Mouse (Mus musculus): ENCODE results near the gene Clock.

The Clock gene

DNA sequence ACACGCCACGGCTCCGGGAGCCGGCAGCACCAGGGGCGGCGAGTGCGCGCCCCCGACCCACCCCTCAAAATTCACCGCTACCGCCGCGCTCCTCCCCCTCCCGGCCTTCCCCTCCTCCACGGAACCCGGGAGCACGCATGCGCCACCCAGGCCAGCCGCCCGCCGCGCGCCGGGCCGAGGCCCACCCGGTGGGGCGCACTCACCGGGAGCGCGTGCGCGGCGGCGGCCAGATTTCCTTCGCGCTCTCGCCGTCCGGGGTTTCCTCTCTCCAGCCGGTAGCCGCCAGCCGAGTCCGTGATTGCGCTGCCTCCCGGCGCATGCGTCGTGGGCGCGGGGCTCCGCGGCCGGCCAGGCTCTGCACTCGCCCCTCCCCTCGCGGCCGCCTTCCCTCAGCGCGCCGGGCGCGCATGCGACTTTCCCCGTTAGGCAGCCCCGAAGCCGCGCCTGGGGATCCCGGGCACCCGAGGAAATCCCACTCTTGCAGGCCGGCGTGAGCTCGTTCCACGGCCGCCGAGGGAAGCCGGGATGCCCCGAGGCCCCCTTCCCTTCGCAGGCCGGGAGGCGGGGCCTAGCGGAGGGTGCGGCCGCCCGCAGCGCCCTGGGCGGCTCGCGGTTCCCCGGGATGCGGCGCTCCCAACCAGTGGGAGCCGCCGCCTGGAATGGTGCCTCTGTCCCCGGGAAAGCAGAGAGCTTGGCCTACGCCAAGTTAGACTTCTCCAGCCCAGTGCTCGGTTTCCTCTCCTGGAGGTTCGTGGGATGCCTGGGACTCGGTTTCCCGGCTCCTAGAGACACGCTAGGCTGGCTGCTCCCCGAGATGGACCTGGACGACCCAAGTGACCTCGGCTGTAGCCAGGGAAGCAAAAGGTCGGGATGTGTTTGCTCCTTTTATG, at the start of gene Clock:
Gene Clock, minus strand, starts transcription at position 341 of the 890 bp plus-strand sequence.
- peak; percentile 90 for DNase-seq

DNA sequence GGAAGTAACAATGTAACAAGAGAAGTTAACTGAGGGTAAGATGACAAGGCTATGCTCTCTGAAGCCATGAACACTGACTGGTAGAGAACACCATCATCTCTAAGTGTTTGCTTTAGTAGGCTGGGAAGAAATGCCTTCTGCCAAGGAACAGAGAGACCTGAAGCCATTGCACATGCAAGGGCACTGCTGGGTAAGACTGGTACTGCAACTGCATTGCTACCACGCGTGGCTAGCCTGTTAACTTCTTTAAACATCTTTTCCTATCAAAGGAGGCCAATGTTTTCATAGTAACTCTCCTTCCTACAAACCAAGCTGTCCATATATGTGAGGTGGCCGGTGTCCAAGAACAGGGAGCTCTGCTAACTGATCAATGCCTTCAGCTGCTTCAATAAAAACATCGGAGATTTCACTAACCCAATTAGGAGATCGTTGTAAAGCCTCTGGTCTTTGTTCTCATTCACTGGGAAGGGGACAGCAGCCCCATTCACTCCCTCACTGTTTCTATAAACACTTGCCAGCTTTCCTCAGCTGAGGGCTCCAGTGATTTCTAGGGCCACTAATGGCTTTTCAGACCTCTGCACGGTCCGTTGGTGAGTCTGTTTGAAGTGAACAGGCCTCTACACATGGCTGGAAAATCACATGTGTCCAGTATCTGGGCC, 47.5 kb upstream of the Clock start:
- no peak for DNase-seq

DNA sequence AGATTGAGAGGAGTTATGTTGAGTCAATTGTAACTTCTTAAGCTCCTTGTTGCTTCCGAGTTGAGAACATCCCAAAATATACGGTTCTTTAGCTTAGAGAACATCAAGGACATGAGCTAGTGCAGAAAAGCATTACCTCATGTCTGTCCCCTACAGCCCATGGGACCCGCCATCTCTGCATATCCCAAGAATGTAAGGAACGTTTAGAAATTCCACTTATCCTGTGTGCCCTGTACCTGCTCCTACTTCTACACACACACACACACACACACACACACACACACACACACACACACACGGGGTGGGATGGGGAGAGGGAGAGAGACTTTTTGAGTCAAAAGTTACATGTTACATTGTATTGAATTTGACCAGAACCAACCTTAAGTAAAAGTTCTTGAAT, 46.9 kb upstream of the Clock start:
- DNase-seq: no peak

DNA sequence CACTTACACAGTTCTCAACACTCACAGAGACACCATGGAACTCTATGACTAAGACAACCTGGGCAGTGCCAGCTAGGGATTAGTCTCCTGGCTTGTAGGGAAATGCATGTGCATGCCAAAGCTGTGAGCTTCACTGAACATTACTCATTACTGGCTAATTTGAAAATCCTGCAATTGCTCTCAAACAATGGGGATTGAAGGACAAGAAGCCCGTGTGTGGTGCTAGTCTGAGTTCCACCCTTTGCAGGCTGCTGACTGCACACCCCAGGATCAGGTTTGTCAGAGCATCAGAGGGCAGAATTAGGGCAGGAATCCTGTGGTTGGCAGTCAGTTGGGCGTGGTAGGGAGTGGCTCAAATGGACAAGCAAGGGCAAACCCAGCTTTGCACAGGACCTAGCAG, 41.5 kb upstream of the Clock start:
- DNase-seq: no peak

DNA sequence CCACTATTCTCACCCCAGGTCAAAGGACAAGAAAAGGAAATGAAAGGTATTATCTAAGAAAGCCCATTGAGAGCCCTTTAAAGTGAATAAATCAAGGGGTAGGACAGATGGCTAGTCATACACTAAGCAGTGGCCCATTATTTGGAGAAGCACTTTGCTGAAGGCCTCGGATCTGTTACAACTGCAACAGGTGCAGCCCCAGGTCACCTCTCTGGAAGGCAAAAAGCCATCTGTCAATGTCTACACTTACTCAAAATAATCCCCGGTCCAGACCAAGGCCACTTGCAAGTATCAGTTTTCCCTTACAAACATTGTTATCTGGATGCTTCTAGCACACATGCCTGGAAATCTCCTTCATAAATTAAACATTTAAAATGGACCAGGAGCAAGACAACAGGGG, 36.3 kb upstream of the Clock start:
- DNase-seq: no peak

DNA sequence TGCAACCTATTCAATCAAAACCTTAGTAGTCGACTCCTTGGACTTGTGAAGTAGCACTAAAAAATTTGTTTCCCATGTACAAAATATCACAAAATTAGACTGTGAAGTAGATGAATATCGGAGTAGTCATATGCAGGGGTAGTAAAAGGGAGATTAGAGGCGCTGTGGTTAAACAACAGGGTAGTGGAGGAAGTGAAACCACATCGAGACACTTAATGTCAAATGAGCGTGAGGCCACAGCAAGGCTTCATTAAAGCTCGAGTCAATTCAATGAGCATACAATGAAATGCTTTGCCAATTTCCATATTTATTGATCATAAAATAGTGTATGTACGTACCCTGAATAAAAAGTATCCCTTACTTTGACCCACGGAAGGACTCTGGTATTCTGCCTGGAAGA, 32.5 kb upstream of the Clock start:
- no peak for DNase-seq

DNA sequence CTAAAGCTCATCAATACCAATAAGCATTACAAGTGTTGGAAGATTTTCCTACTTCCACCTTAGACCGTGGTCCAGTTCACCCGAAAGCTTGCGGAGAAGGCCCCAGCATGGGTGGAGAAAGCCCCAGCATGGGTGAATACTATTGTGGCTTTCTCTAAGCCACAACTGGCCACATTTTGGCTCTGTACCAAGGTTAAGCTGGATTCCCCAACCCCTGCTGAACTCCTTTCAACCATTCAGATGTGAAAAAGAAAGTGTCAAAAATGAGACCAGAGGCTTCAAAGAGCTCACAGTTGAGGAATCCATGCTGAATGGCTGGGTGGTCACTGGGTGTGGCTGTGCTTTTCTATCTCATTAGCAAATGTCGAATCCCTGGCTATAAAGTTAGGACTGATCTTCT, 29.2 kb upstream of the Clock start:
- DNase-seq: no peak

DNA sequence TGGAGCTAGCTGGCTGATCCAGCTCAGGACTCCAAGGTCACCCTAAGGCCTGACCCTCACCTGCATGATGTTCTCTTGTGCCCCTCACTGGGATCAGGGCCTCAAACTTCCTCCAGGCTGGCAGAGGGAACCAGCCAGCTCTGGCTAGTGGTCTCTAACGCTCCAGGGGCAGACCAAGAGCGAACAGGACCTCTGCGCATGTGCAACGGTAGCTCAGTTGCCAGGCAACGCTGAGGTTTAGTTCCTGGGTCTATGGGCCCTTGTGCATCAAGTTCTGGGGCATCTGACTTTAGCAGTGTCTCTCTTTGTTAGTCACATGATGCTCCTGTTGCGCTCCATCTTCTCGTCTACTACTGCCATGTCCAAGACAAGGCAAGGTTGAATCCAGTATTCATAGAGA, 26.4 kb upstream of the Clock start, which contains the start of gene Pdcl2:
Gene Pdcl2, minus strand, starts transcription at position 204 of the 400 bp plus-strand sequence.
- no peak for DNase-seq

DNA sequence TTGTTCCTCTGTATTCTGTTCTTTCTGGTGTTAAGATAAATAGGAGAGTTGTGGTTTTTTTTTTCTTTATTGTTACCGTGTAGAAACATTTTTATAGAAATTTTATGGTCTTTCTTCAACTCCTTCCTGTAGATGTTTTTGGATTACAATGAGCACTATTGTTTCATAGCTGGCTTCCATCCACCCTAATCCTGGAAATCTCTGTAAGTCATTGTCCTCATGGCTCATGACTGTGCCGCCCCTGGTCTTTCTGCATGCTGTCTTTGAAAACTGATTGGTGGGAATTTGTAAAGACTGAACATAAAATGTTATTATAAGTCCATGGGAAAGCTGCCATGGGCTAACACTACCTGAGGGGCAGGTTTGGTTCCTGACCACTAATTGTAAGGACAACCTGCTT, 22.7 kb upstream of the Clock start:
- DNase-seq: no peak

DNA sequence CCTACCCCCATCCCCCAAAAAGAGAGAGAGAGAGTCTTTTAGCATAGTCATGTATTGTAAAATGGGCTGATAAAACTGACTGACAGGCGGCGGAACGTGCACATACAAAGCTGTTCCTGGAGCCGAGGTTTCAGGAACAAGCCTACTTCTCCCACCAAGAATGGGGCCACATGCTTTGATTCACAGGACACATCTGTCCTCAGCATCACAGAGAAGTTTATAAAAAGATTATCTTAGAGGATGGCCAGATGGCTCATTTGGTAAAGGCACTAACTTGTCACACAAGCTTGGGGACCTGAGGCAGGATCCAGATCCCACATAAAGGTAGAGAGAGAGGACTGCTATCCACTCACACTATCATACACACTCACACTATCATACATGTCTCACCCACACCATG, 20.5 kb upstream of the Clock start:
- no peak for DNase-seq

DNA sequence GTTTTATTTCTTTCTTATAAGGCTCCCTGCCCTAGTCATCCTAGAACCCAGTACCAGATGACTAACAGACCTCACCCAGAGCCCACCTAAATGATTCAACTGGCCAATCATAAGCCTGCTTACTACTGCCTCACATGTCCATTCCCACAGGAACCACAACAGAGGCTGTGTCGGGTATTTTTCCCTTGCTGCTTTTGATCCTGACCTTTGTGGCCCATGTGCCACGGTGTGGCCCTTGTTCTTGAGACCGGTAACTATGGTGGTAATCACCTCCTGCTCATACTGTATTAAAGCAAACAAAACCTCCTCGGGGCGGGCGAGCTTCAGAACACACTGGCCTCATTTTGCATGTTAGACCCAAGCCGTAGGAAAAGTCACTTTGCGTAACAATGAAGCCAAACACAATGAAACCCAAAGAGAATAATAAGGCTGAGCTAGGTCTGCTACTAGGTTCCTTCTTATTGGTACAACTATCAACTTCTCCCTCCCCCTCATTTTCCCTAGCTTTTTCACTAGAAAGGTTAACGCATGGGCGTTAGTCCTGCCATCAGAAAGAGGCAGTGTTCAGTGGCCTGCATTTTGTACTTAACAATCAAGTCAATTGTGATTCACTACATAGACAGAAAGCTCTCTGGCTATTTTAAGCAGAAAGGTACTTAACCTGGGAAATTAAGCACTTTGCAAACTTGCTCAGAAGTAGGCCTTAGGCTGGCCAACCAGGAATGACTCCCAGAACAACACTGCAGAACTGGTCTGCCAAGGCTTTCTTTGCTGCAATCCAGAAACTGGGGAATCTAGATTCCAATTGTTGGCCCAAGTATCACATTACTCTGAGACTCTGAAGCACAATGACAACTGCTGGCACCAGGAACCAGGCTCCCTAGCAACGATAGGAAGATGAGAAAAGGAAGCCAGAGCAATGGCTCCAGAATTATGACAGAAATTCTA, 16.9 kb upstream of the Clock start:
- DNase-seq: peak; percentile 3

DNA sequence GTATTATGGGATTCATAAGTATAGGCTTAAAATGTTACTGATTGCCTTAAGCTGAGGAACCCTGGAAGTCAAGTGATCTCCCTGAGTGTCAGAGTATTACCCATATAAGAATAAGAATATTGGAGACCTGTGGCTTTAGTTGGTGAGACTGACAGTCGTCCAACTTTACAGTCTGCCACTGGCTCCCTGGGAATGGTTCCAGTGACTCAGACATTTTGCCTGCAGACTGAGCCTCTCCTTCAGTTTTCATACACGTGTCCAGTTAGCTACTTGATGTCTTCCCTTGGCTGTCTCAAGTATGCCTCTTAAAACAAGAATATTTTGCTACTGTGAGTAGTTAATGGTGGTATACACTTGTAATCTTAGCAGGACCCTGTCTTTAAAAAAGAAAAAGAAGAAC, 3.6 kb upstream of the Clock start:
- no peak for DNase-seq

DNA sequence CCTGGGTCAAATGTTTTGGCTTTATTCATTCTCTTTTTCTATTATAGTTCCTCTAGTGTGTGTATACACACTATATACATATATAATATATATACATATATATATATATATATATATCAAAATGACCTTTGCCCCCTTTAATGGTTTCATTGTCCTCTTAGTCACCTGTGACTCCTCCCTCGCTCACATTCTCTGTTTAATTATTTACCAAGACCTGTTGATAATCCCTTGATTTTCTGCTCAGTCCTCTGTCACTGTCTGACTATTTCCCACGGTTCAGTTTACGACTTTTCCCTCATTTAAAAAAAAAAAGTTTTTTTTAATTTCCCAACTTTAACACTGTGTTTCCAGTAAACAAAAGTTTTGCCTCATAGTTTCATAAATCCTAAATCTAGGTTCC, 1.7 kb upstream of the Clock start:
- no peak for DNase-seq

DNA sequence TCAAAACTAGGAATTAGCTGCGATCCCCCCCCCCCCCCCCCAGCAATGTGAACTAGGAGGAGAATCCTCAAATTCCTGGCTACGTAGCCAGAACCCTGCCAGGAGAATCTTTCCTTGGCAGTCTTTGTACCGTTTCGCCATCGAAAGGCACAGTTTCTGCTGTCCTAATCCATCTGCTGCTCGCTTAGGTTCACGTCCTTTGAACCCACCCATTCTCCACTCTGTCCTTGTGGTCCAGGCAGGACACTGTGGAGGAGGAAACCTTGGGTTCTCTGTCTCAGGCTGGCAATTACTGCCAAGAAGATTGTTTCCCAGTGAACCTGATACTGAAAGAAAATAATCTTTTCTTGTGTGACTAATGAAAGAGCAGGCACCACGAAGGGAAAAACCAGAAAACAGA, 1.0 kb upstream of the Clock start:
- peak; percentile 15 for DNase-seq

DNA sequence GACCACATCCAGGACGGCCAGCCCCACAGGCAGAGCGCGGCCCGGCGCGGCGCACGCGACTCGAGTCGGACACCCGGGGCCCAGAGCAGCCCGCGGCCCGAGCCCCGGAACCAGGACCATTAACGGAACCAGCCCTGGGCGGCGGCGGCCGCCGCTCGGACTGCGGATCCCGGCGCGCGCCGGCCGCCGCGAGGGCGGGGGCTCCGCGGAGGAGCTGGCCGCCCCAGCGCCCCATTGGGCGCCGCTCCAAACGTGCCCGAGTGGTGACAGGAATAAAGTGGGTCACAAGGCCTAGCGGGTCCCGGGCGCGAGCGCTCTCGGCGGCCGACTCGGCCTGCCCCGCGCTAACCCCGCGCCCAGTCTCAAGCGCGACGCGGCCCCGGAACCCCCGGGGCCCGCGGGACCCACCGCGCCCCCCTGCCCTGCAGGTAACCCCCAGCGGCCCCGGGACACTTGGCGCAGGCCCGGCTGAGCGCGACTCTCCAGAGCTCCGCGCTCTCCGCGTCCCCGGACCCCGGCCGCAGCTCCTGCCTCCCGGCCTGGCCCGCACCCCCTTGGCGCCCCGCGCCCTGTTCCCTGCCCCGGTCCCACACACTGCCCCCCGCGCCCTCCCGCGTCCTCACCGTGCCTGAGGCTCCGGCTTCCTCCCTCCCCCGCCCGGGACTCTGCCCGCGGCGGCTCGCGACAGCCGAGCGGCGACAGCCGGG, 694 bp downstream of the Clock start:
- peak; percentile 89 for DNase-seq

DNA sequence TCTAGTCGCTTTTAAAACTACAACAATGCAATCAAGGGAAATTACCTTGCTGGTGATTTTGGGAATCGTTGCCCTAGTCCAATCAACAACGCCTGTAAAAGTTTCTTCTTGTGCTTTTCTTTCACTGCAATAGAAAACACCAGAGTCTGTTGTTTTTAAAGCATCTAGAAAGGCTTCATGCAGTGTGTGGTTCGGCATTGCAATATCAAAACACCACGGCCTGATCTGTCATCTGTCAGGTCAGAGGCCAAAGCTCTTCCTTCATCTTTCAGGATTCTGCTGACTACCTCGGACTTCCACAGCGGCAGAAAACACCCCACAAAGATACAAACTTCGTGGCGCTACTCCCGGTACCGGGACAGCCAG, 1.2 kb downstream of the Clock start:
- DNase-seq: no peak

DNA sequence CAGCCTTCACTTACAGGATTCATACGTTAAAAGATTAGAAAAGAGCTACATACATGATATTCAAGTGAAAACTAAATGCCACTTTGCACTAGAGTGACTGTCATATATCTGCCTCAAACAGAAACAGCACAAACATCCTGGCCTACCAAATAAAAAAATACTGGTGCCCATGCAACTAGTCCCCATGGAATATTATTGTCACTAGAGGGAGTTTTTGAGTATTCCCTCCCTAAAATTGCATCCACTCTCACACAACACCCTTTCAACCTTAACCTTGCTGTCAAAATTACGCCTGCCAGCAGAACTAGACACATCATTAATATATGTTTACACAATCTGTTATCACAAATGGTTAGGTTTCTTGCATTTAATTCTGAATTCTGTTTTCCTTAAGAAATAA, 2.6 kb downstream of the Clock start:
- no peak for DNase-seq

DNA sequence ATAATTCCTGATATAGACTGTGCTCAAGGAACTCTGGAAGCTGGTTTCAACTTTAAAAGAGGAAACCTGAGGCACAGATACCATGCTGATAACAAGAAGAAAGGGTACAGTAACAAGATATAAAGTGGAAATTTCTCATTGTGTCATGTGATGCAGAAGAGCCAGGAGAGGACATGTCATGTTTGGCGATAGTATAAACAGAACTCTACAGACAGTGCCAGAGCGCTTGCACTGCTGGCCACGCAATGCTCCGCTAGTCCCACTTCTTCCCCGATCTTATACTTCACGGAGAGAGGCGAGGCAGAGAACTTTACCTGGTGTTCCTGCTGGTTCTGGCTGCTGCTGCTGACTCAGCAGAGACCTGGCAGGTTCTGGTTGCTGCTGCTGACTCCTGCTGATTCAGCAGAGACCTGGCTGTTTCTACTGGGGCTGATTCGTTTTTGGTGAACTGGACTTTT, 15.3 kb downstream of the Clock start:
- DNase-seq: no peak

DNA sequence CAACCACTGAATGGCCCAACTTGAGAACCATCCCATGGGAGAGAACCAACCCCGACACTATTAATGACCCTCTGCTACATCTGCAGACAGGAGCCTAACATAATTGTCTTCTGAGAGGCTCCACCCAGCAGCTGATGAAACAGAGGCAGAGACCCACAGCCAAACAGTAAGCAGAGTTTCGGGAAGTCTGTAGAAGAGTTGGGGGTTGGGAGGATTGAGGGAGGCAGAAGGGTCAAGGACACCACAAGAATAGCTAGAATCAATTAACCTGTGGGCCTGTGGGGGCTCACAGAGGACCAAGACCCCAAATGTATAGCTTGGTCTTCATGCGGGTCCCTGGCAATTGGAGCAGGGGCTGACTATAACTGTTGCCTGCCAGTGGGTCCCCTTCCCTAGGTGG, 16.3 kb downstream of the Clock start:
- no peak for DNase-seq

DNA sequence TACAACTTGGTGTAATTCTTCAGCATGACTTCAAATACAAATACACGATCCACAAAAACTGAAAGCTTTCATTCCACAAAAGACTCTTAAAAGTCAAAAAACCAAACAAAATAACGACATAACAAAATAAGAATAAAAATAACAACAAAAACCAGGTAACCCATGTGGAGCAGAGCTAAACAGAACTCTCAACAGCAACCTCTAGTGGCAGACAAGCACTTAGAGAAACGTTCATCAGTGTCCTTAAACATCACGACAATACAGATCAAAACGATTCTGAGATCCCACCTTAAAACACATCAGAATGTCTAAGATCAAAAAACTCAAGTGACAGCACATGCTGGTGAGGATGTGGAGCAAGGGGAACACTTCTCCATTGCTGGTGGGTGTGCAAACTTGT, 17.5 kb downstream of the Clock start:
- DNase-seq: no peak

DNA sequence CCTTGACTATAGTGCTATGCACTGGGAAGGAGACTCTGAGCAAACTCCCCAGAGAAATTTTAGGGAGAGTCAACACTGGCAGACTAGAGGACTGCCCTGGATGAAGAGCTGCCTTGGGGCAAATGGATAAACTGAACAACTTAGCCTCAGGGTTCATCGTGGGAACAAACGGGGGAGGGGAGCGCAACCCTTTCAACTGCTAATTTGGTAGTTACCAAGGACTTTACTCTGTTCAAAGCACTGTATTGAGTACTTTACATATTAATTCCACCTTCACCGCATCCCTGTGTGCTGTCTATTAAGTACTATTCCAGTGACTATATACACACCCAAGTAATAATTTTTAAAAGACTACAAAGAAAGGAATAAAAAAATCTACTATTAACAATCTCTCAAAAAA, 18.9 kb downstream of the Clock start:
- no peak for DNase-seq

DNA sequence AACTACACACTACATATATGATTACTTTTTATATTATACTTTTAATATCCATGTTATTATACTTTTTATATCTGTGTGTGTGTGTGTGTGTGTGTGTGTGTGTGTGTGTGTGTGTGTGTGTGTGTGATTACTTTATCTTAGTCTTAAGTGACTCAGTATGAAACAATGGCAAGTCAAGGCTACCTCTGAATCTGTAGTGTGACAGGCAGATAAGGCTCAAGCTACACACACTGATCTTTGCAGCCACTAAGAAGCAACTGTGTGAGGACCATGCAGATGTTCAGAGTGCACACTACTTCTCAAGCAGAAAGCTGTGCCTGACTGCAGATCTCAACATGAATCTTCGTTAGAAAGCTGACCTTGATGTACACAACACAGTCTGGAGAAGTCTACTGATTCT, 20.7 kb downstream of the Clock start:
- DNase-seq: no peak

DNA sequence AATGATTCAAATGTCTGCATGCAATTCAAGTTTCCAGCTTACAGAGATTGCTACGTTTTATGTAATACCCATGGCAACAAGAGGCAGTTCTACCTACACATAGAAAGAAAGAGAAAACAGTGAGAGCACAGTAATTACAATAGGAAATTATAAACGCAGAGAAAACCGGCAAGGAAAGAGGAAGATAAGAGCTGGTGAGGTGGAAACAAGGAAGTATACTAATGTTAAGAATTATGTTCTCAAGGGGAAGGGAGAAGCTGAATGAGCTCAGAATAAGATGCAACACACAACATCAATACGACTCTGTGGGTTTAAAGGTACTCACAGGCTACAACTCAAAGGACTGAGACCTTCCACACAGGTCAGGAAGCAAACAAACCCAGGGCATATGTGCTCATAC, 29.6 kb downstream of the Clock start:
- no peak for DNase-seq

Data from lung, postnatal 14 days (tissue).